Mouse (Mus musculus): ENCODE results near the gene Rhpn2. TPM values are rescaled to one million over a fixed set of nuclear protein-coding genes. Genes with fewer than 3 reads are reported as not detected.
"Not testable (repeated sequence)": the region's sequence is repeated elsewhere in the genome, so short reads cannot be mapped to it uniquely, and the experiment has no call there.

Gene Rhpn2
- 1 to 10 TPM in 1 of 2 experiments, under 1 TPM in 1; 0.67 to 1.3 TPM for total RNA-seq (2021)
- long read RNA-seq, experiment 1, partial matches to known transcripts = 0 of 1 reads
- long read RNA-seq, experiment 1, other reads (novel, unspliced or antisense) = 1 of 1 reads
- long read RNA-seq, experiment 2, partial matches to known transcripts = 0 of 1 reads
- long read RNA-seq, experiment 2, other reads (novel, unspliced or antisense) = 0 of 1 reads

GRCm38 (mm10) chr7:35333692-35334526 lies at the start of gene Rhpn2:
TSS of gene Rhpn2 (plus strand) at chr7:35334170.
- peak; percentile 98 for DNase-seq

DNA sequence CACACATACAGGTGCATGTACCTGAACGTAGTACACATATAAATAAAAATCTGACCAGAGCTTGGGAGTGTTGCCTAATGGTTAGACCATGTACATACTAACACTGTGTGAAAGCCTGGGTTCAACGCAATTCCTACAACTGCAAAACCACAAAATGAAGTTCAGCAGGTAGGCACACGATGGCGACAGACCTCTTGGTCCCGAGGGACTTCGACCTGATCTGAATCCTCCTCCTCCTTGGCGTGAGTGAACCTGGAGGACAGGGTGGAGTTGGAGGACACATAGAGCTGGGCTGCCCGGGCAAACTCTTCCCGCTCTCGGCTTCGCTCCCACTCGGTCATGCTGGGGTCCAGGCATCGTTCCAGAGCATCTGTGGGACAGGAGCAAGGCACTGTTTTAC lies 40.5 kb upstream of the Rhpn2 start:
- DNase-seq = no peak

DNA sequence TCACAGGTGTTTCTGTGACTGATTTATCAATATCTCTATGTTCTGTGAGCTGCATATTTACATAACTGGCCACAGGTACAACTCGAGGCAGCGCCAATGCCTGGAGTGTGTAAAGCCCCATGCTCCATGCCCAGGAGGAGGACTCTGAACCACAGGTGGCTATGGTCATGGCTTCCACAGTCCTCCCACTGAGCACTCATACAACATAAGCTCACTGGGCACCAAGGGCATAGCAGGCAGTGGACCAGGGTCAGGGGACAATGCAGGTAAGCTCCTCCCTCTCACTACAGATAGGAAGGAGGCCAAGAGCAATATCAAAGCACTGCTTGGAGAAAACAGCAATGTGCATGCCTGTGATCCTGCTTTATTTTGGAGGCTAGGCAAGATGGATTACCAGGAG lies 38.3 kb upstream of the Rhpn2 start:
- no peak for DNase-seq

DNA sequence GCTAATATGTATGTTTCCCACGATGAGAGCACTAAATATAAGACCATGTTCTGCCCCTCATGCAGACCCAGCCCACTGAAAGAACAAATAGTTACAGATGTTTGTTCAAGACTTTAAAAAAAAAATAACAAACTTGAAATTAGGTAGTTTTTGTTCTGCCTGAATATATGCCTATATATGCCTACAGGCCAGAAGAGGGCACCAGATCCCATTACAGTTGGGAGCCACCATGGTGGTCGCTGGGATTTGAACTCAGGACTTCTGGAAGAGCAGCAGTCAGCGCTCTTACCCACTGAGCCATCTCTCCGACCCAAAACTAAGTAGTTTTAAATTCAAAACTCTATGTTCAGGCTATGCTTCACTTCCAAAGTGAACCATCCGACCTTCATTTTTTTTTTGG lies 36.1 kb upstream of the Rhpn2 start:
- DNase-seq = no peak

- DNase-seq = no peak
Observed at GRCm38 (mm10) chr7:35299656-35300055, 34.3 kb upstream of the Rhpn2 start.

GRCm38 (mm10) chr7:35300792-35301191 lies 33.2 kb upstream of the Rhpn2 start:
- no peak for DNase-seq

- no peak for DNase-seq
Observed at GRCm38 (mm10) chr7:35311214-35311613, 22.8 kb upstream of the Rhpn2 start.

- no peak for DNase-seq
Observed at GRCm38 (mm10) chr7:35314156-35314555, 19.8 kb upstream of the Rhpn2 start.

GRCm38 (mm10) chr7:35317729-35318609 lies 16.0 kb upstream of the Rhpn2 start, which contains the start of gene Gpatch1:
TSS of gene Gpatch1 (minus strand) at chr7:35318440.
- peak; percentile 84 for DNase-seq

DNA sequence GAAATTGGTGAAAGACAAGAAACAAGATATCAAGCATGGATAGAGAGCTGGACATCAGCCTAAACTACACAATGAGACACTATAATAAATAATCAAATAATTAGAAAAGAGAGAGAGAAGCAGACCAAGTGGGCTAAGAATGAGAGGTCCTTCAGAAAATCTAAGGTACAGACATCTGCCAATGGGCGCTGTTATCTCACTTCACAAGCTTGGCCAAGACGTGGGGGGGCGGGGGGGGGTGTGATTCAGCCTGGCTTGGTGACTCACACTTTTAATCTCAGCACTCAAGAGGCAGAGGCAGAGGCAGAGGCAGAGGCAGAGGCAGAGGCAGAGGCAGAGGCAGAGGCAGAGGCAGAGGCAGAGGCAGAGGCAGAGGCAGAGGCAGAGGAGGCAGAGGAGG lies 14.7 kb upstream of the Rhpn2 start:
- not testable (repeated sequence) for DNase-seq

DNA sequence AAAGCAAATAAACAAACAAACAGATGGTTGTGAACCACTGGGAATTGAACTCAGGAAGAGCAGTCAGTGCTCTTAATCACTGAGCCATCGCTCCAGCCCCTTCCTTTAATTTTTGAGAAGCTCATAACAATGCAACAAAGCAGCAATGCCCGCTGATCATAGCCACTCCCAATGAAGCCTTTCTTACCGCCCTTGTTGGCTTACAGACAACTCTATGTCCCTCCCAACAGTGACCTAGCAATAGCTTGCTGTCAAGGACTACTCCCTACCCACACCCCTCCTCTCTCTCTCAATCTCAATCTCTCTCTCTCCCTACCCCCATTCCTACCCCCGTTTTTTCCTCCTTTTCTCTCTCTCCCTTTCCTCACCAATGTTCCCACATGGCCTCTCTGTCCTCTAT lies 14.2 kb upstream of the Rhpn2 start:
- DNase-seq = no peak

GRCm38 (mm10) chr7:35322161-35322560 lies 11.8 kb upstream of the Rhpn2 start:
- DNase-seq = no peak

DNA sequence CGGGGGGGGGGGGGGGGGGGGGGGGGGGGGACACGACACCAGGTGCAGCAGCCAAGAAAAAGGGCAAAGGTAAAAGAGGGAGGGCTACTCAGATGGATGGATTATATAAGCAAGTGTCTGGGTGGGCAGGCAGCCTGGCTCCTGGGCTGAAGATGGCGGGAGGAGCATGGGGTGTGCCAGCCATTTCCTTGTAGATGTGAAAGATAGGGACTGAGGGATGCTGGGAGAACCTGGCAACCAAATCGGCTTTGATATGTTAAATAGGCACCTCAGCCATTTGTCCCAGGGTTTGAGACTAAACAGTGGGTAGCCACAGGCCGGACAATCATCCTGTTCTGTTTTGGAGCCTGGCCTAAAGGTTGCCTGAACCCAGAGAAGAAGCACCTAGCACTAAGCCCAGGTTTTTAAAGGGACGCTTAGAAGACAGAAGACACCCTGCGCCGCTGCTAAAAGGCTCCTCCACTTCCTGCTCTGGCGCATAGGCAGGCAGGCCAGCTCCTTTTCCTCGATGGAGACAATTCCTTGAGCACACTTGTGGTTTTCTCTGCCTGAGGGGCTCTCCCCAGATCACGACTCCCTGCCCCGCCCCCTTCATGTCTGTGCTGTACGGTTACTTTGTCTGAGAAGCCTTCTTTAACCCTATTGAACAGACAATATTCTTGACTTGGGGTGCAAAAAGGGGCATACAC lies 11.1 kb upstream of the Rhpn2 start:
- DNase-seq = no peak

- no peak for DNase-seq
Observed at GRCm38 (mm10) chr7:35331590-35331989, 2.4 kb upstream of the Rhpn2 start.

DNA sequence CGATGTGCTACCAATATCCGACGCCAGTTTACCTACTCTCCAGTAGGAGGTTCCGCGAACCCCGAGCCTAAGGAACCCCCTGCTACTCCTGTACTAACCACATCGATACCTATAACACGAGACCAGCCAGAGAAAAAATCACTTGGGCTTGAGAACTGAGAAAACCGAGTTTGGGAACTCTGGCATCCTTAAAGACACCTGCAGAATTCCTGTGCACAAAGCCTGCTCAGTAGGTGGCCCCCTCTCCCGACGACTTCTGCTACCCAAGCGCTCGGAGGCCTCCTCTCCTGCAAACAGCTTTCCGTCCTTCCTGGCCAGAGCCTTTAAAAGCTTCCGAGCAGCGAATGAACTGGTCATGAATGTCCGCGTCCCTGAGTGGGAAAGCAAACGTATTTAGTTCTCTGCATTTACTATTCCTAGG lies 729 bp upstream of the Rhpn2 start:
- peak; percentile 7 for DNase-seq

GRCm38 (mm10) chr7:35334527-35335452 lies 820 bp downstream of the Rhpn2 start:
- DNase-seq = no peak

DNA sequence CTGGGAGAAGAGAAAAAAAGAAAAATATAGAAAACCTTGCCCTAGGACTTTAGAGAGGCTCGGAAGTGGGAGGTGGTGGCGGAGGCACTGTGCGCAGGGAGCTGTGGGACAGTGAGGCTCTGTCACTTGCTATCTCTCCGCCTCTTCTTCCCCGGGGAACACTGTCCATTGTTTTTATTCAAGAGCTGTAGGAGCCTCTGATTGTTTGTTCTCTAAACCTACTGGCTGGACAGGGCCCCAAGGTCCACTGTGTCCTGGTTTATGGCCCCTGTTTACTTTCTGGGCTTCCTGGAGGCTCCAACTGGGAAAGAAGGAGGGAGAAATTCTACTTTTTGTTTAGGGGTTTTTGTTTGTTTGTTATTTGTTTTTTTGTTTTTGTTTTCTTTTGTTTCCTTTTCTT lies 6.2 kb downstream of the Rhpn2 start:
- DNase-seq = no peak

- DNase-seq = no peak
Observed at GRCm38 (mm10) chr7:35341282-35341681, 7.3 kb downstream of the Rhpn2 start.

GRCm38 (mm10) chr7:35342498-35342897 lies 8.5 kb downstream of the Rhpn2 start:
- no peak for DNase-seq

DNA sequence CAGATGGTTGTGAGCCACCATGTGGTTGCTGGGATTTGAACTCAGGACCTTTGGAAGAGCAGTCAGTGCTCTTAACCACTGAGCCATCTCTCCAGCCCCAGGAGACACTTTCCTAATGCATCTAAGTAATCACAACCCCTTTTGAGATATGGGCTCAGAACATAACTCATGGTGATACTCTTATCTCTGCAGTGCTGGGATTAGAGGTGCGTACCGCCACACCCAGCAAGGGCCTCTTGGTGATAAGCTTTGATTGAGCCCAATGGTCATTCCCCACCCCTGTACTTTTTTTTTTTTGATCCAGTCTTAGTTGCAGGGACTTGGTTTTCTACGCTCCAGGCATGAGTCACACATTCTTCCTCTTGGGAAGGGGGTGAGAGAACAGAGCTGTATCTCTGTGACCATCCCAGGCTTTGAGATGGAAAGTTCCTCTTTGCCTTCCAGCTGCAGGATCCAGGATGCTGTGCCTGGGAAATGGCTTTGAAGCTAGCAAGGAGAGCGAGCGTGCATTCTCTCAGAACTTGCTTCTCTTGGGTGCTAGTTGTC lies 10.9 kb downstream of the Rhpn2 start:
- no peak for DNase-seq

Measured in gastrocnemius, postnatal 25 days (tissue).